Comparison of ENCODE assay signal across 12 mouse cellular contexts in genomic region chr3:106485810-106486209, GRCm38 (mm10). TPM values are rescaled to one million over a fixed set of nuclear protein-coding genes. Genes with fewer than 3 reads are reported as not detected.
A peak's percentile ranks its signal among the peaks of the same experiment; 100 is the strongest.
DNase-seq lines count a peak whose midpoint lies in the region; ATAC-seq and TF ChIP-seq lines count a peak whose summit lies in the region.
"Had no signal": no experiment of that assay in that cellular context is flagged by ENCODE, and none has a peak within 500 bp of the region (broad histone marks: within the 10 kb centered on the region; RNA-seq: fewer than 3 reads in every experiment).

No protein-coding gene starts in this region.

- no peak overlapping the region for H3K4me3 ChIP-seq in lung, postnatal 0 days (ENCODE audit: low read depth, low read length)
- H3K4me3 ChIP-seq in small intestine, adult 2 months (ENCODE audit: low read depth, low read length): peak overlapping the region; percentile 51
- H3K4me3 ChIP-seq: forebrain, embryonic 12.5 days; heart, adult 2 months; midbrain, embryonic 13.5 days had no signal

- H3K4me2 ChIP-seq in lung, postnatal 0 days (replicated peaks; ENCODE audit: low read depth, low read length): peak overlapping the region; percentile 8; the same call in 1 of the 2 replicates
- H3K4me2 ChIP-seq: forebrain, embryonic 12.5 days; midbrain, embryonic 13.5 days had no signal

- no peak for TF ChIP-seq EP300 in lung, postnatal 0 days (IDR thresholded peaks at IDR 0.05)

- DNase-seq in adrenal gland, postnatal 14 days: peak; percentile 31
- no peak for DNase-seq in adrenal gland, postnatal 25 days
- DNase-seq in CD8-positive naive resting alpha-beta T cell, adult 2 months (ENCODE audit: low read depth in 2 of 2, low spot score in 2 of 2): peak; percentile 63 to 71
- DNase-seq in lung, postnatal 0 days (ENCODE audit: low spot score): peak; percentile 73
- DNase-seq in testis, postnatal 14 days (ENCODE audit: low spot score): no peak
- no peak for DNase-seq in kidney, adult 18-20 months
- DNase-seq: retina, postnatal 1 day had no signal

- no peak for TF ChIP-seq POLR2A in small intestine, adult 2 months (IDR thresholded peaks at IDR 0.05; ENCODE audit: low read depth, low read length)

- TF ChIP-seq CTCF in lung, postnatal 0 days (IDR thresholded peaks at IDR 0.05): no peak
- TF ChIP-seq CTCF in small intestine, adult 2 months (IDR thresholded peaks at IDR 0.05; ENCODE audit: extremely low read depth, insufficient read length, insufficient replicate concordance, low read depth, low read length): no peak

- ATAC-seq in lung, postnatal 0 days: peak; percentile 36
- ATAC-seq in erythroid progenitor cell, adult 5-6 weeks (replicated peaks; ENCODE audit: low FRiP score, poor library complexity, severe bottlenecking): no peak
- ATAC-seq: midbrain, embryonic 13.5 days had no signal

- peaks cover 7% of the 10 kb centered on the region; the same call in 1 of the 2 replicates for H3K4me1 ChIP-seq in lung, postnatal 0 days (ENCODE audit: insufficient read depth, low read depth, low read length)
- peaks cover 34% of the 10 kb centered on the region for H3K4me1 ChIP-seq in small intestine, adult 2 months (ENCODE audit: control insufficient read depth, insufficient read depth, insufficient read length, low read length)

- H3K9ac ChIP-seq in lung, postnatal 0 days (replicated peaks; ENCODE audit: low read depth): no peak overlapping the region
- H3K9ac ChIP-seq: forebrain, embryonic 12.5 days; midbrain, embryonic 13.5 days had no signal

- WGBS in lung, postnatal 0 days: 51% methylated on average over 5 of the region's 5 CpGs
- WGBS in small intestine, adult 2 months: 25% methylated on average over 5 of the region's 5 CpGs

- H3K9me3 ChIP-seq in lung, postnatal 0 days (ENCODE audit: low read length): no peaks in the 10 kb centered on the region
- H3K9me3 ChIP-seq: forebrain, embryonic 12.5 days; midbrain, embryonic 13.5 days had no signal

- no peaks in the 10 kb centered on the region for H3K36me3 ChIP-seq in lung, postnatal 0 days (ENCODE audit: insufficient read depth, low read length)
- H3K36me3 ChIP-seq in small intestine, adult 2 months (ENCODE audit: control insufficient read depth, insufficient read depth, low read length): peaks cover 9% of the 10 kb centered on the region
- H3K36me3 ChIP-seq: forebrain, embryonic 12.5 days; midbrain, embryonic 13.5 days had no signal

- no peaks in the 10 kb centered on the region for H3K27me3 ChIP-seq in lung, postnatal 0 days (replicated peaks; ENCODE audit: insufficient read depth, low read length)
- H3K27me3 ChIP-seq in small intestine, adult 2 months (ENCODE audit: control insufficient read depth, insufficient read depth, low read length): no peaks in the 10 kb centered on the region

- no peak overlapping the region for H3K27ac ChIP-seq in lung, postnatal 0 days (ENCODE audit: low read length)
- peak overlapping the region; percentile 97 for H3K27ac ChIP-seq in small intestine, adult 2 months (ENCODE audit: insufficient read depth, low read depth, low read length)
- H3K27ac ChIP-seq: forebrain, embryonic 12.5 days; heart, adult 2 months; midbrain, embryonic 13.5 days had no signal

RNA-seq across cellular contexts. Expression of gene Dennd2d, which starts 3.6 kb away (rescaled TPM):
- total RNA-seq in adrenal gland, postnatal 14 days (2021): 1.9 and 6.4 TPM in 2 replicates
- total RNA-seq in adrenal gland, postnatal 25 days (2021): 4.6 and 5.0 TPM in 2 replicates
- 19.6 and 20.8 TPM in 2 replicates for polyA plus RNA-seq in lung, postnatal 0 days (2015; fragmentation: Nextera tagmentation; extraction: Ambion mirVana)
- polyA plus RNA-seq in small intestine, adult 2 months (2012; rRNA removed): 9.1 and 16.7 TPM in 2 replicates
- total RNA-seq in erythroid progenitor cell, adult 5-6 weeks (2015; ENCODE audit: low replicate concordance): 3.2 and 5.0 TPM in 2 replicates
- 3.5 and 8.2 TPM in 2 replicates for total RNA-seq in erythroid progenitor cell, adult 5-6 weeks (2017; ENCODE audit: low replicate concordance)

Comparison
In these comparisons a context has a peak if more than half of its experiments do, and no peak if none do; other contexts are left out.
1. DNase-seq: peak in adrenal gland, postnatal 14 days (single experiment), CD8-positive naive resting alpha-beta T cell, adult 2 months (2 of 2) and lung, postnatal 0 days (single experiment); none in adrenal gland, postnatal 25 days (single experiment), testis, postnatal 14 days (single experiment) and kidney, adult 18-20 months (single experiment).